Mouse (Mus musculus) lung, adult 2 months (tissue): ENCODE measurements around the gene Adtrp.

Experiments
- CTCF ChIP-seq: fragments of 200-500 bp; IDR thresholded peaks from 2 replicates; pipeline ENCODE4 v1.5.1; 2011; ENCODE audit warnings: mild to moderate bottlenecking, low read length, control low read depth; ENCODE audit not compliant: insufficient read depth
- POLR2A ChIP-seq: fragments of 200-500 bp; IDR thresholded peaks from 2 replicates; pipeline ENCODE4 v1.6.1; 2011; ENCODE audit warnings: low read depth, mild to moderate bottlenecking, control low read depth, low read length, borderline replicate concordance; ENCODE audit errors: extremely low read depth

DNA sequence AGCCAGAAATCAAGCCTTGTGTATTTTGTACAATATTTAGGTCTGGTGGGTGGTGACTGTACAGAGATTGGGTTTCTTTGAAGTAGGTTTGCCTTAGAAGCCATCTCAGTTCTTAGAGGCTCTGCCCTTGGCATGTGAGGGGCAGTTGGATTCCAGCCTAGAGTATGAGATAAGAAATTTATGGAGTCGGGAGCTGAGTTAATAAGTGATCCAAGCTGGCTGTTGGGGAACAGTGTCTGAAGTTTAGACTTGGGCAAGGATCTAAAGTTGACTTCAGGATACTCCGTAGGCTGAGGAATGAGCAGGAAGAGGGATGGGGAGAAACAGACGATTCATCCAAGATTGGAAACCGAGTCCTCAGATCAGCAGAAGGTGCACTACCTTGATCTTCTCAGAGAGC lies 29.9 kb downstream of the Adtrp start:
- no peak for TF ChIP-seq CTCF
- TF ChIP-seq POLR2A: no peak
